Mouse (Mus musculus) gastrocnemius, postnatal 25 days (tissue): ENCODE measurements around the gene Smarcc2. TPM values are rescaled to one million over a fixed set of nuclear protein-coding genes. Genes with fewer than 3 reads are reported as not detected.

Source experiments
- DNase-seq: peaks from one replicate; pipeline ENCODE4 v3.0.0; 2022
- long read RNA-seq, 2 experiments: library from polyadenylated mRNA; stranded (forward); transcript quantifications; one replicate each; pipeline ENCODE4 v2.0.0; 2021
- total RNA-seq, 2 experiments: library from RNA; stranded (reverse); gene quantifications; 1 replicate in 1 of 2; 2 replicates in 1 of 2; pipeline ENCODE4 v1.2.3; 2021

Smarcc2 gene
- total RNA-seq, result 10 to 100 TPM; 40.7 to 43.9 TPM
- long read RNA-seq, experiment 1, full-length matches to known transcripts, result 3 of 12 reads
- long read RNA-seq, experiment 1, partial matches to known transcripts, result 3 of 12 reads
- long read RNA-seq, experiment 1, other reads (novel, unspliced or antisense), result 6 of 12 reads
- long read RNA-seq, experiment 2, full-length matches to known transcripts, result 17 of 34 reads
- long read RNA-seq, experiment 2, partial matches to known transcripts, result 10 of 34 reads
- long read RNA-seq, experiment 2, other reads (novel, unspliced or antisense), result 7 of 34 reads

- peak; percentile 88 for DNase-seq
Measured at GRCm38 (mm10) chr10:128458719-128459408, at the start of gene Smarcc2. Gene Smarcc2, plus strand, starts transcription at chr10:128459248.

- DNase-seq, result peak; percentile 97
Measured at GRCm38 (mm10) chr10:128409692-128410559, 49.1 kb upstream of the Smarcc2 start.

- no peak for DNase-seq
Measured at GRCm38 (mm10) chr10:128410560-128410845, 48.5 kb upstream of the Smarcc2 start.

- DNase-seq, result peak; percentile 94
Measured at GRCm38 (mm10) chr10:128411211-128412054, 47.6 kb upstream of the Smarcc2 start, which contains the start of the genes Nabp2 and Rnf41. Gene Nabp2, minus strand, starts transcription at chr10:128411492. Gene Rnf41, plus strand, starts transcription at chr10:128411657.

DNA sequence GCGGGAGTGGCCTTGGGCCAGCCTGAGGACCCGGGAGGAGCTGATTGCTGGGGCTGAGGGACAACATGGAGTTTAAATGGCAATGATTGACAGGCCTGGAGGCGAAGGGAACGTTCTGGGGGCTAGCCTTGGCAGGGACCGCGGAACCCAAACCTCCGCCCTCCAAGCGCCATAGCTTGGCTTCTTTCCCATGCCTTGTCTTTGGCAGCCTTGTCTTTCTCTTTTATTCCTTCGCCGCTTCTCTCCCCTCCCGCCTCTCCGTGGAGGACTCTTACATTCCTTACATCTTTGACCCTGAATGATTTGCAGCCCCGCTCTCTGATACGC, 47.0 kb upstream of the Smarcc2 start:
- peak; percentile 32 for DNase-seq

GRCm38 (mm10) chr10:128412558-128412957, 46.5 kb upstream of the Smarcc2 start:
- DNase-seq, result no peak

- DNase-seq, result no peak
Measured at GRCm38 (mm10) chr10:128413076-128413475, 46.0 kb upstream of the Smarcc2 start.

GRCm38 (mm10) chr10:128414848-128415247, 44.2 kb upstream of the Smarcc2 start:
- no peak for DNase-seq

- no peak for DNase-seq
Measured at GRCm38 (mm10) chr10:128422426-128422825, 36.6 kb upstream of the Smarcc2 start.

DNA sequence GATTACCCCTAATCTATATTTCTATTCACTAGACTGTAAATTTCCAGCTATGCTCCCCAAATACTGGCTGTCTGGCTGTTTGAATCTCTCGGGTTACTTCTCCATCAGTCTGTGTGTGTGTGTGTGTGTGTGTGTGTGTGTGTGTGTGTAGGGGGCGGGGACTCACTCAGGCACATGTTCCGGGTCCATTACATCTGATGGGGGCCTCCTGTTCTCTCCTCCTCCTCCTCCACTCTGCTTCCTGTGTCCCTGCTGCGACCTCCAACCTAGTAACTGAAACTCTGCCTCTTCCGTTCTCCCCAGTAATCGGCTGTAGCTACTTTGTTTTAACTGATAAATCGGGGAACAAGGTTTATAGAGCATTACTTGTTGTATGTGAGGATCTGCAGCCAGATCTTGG, 34.4 kb upstream of the Smarcc2 start:
- DNase-seq, result no peak

GRCm38 (mm10) chr10:128425260-128425659, 33.8 kb upstream of the Smarcc2 start:
- no peak for DNase-seq

DNA sequence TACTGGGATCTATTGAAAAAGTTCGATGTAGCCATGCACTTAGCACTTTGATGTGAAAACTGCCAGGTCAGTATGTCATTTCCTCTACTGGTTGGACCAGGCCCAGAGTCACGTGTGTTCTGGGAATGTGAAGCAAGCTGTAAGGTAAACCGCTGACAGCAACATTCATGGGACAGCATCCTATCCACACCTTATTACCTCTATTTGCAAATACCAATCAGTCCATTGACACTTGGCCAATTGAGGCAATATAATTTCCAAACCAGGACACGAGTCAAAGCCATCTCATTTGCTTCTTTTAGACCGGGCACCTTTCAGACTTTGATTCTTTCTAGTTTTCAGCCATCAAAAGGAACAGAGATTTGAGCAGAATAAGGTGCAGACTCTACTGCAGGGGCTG, 30.0 kb upstream of the Smarcc2 start:
- DNase-seq, result no peak

GRCm38 (mm10) chr10:128429454-128429853, 29.6 kb upstream of the Smarcc2 start:
- DNase-seq, result no peak

DNA sequence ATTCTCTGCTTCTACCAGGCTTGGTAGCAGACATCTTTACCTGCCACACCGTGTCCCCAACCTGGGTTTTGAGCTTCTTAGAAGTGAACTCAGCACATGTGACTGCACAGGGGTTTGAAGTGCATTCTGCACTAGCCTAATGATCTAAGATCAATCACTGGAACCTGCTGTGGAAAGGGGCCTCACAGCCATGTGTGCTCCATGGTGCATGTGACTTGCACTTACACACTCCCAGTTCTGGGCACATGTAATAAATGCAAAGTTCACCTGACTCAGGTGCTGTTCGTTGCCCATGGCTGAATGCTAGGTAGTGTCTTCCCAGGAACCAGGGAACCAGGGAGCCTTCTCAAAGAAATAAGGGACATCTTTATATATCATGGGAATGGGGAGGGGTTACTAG, 25.6 kb upstream of the Smarcc2 start:
- no peak for DNase-seq

- no peak for DNase-seq
Measured at GRCm38 (mm10) chr10:128434681-128435080, 24.4 kb upstream of the Smarcc2 start.

DNA sequence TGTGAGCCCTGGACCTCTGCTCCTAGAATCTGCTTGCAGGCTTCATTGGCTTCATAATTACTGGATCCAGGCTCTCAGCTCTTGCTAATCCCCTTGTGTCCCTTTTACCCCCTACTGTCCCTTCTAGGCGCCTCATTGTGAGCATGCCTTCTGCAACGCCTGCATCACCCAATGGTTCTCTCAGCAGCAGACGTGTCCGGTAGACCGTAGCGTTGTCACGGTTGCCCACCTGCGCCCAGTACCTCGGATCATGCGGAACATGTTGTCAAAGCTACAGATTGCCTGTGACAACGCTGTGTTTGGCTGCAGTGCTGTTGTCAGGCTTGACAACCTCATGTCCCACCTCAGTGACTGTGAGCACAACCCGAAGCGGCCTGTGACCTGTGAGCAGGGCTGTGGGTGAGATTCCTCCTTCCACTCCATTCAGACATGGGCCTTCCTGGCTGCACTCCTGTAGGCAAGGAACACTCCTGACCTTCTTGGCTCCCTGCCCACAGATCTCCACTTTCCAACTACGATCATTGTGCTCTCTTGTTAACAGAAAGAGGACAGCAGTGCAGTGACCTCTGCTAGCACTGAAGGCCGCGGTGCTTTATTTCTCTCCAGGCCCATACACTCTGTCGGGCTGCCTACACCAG, 23.7 kb upstream of the Smarcc2 start:
- DNase-seq, result no peak

GRCm38 (mm10) chr10:128435873-128436272, 23.2 kb upstream of the Smarcc2 start:
- DNase-seq, result no peak

DNA sequence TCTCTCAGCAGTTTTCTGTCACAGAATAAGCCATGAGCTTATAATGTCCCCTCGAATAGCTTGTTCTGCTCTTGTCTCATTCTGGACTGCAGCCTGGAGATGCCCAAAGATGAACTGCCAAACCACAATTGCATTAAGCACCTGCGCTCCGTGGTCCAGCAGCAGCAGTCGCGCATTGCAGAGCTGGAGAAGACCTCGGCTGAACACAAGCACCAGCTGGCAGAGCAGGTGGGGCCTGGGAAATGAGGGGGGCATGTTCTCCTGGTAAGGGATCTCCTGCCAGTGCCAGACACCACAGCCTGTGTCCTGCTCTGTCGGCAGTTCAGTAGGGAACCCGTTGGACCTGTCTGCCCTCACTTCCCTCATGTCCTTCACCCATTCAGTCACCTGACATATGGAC, 22.7 kb upstream of the Smarcc2 start:
- DNase-seq, result no peak

GRCm38 (mm10) chr10:128438675-128439279, 20.3 kb upstream of the Smarcc2 start:
- no peak for DNase-seq

DNA sequence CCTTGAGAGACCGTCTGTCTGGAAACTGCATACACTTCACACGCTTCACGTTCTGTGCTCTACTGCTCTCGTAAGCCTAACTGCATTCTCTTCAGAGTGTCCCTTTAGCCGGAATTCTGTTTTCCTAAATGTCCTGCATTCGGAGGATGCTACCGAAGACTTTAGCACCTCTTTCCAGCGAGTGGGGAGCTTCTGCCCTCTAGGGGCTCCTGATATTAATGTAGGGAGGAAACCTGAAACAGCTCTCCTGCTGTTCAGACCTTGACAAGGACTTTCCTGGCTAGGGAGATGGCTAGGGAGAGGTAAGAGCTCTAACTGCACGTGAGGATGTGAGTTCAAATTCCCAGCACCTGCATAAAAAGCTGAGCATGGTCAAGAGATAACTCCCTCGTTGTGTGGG, 18.6 kb upstream of the Smarcc2 start:
- no peak for DNase-seq
